Mouse (Mus musculus): Measurements from ENCODE around the gene Rassf7.

DNA sequence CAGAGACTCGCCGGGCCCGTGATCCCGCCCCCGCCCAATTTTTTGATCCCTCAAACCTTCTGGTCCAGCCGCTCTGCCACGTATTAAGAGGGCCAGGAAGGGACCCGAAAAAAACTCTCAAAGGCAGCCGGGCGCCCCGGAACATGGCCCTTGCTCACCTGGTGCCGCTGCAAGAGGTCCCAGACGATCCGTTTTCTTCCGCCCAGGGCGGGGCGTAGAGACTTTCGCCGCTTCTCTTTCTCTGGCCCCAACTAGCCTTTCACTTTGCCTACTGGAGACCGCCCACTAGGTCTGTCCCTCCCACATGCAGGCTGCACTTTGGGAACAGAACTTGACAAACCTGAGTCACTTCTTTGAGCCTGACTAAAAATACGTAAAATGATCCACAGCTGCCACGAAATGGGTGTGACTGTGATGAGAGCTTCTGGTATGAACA, 47.1 kb upstream of the Rassf7 start:
- TF ChIP-seq CTCF (IDR thresholded peaks at IDR 0.05; ENCODE audit: extremely low read depth, insufficient read length, insufficient replicate concordance, low read depth, low read length), result no peak
- TF ChIP-seq POLR2A (IDR thresholded peaks at IDR 0.05; ENCODE audit: low read depth, low read length), result peak; percentile 34; the same call in 1 of the 2 replicates
